Mouse (Mus musculus) large intestine, adult 2 months (tissue): ENCODE results near the gene Slc7a4. TPM values are rescaled to one million over a fixed set of nuclear protein-coding genes. Genes with fewer than 3 reads are reported as not detected.
"Not testable (repeated sequence)": the region's sequence is repeated elsewhere in the genome, so short reads cannot be mapped to it uniquely, and the experiment has no call there.

Source experiments
- DNase-seq: peaks from one replicate; pipeline ENCODE4 v3.0.0-alpha.2; 2012; ENCODE audit warnings: low read depth, low spot score
- WGBS: fragments of 180-500 bp; shearing (Covaris S2); methylation state at CpG from one replicate; pipeline ENCODE4 v1.1.7; 2018; 5-methylcytosine and 5-hydroxymethylcytosine counted together
- polyA plus RNA-seq: library from polyadenylated mRNA; depleted of rRNA; stranded (reverse); fragments of >200 nt; gene quantifications from 2 replicates; pipeline ENCODE4 v1.2.3, GENCODE M21; 2012

The Slc7a4 gene
- polyA plus RNA-seq, 1 experiment = 21.3 TPM

DNA sequence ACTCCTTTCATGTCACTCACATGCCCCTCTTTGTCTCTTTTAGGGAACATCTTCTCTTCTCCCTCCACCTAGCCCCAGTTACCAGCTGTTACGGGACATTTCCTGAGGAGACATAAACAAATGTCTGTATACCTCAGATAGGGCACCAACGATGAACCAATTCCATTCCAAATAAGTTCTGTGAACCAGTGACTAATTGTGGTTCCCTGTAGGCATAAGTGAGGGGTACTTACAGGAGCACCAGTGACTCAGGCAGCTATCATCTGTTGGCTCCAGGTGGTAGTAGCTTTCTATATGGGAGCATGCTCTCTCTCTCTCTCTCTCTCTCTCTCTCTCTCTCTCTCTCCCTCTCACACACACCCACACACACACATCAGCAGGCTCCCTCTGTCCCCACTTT, 18.8 kb downstream of the Slc7a4 start:
- no peak for DNase-seq

GRCm38 (mm10) chr16:17563580-17563979, 19.4 kb downstream of the Slc7a4 start:
- no peak for DNase-seq
- WGBS = 31% methylated on average over 1 of the region's 1 CpGs

More for the DNA sequence above, 18.8 kb downstream of the Slc7a4 start:
- WGBS = 69% methylated on average over 2 of the region's 2 CpGs

DNA sequence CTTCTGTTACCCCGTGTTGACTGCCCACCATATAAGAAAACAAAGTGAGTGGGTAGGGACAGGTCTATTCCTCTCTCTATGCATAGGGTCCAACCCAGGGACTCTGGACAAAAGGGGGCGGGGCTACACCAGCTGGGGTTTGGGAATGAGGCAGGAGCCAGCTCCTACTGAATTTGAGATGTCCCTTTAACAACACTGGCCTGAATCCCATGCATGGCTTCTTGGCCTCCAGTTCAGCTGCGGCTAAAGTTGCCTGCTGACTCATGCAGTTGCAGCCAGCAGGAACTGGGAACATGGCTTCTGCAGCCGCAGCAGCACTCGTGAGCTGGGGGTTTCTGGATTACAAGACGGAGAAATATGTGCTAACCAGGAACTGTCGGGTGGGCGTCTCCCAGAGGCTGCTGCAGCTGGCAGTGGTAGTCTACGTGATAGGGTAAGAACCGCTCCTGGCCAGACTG, 21.2 kb downstream of the Slc7a4 start, which contains the start of gene P2rx6:
P2rx6 (plus strand) TSS at position 135 of the 458 bp plus-strand sequence.
- WGBS = 8% methylated on average over 10 of the region's 10 CpGs

DNA sequence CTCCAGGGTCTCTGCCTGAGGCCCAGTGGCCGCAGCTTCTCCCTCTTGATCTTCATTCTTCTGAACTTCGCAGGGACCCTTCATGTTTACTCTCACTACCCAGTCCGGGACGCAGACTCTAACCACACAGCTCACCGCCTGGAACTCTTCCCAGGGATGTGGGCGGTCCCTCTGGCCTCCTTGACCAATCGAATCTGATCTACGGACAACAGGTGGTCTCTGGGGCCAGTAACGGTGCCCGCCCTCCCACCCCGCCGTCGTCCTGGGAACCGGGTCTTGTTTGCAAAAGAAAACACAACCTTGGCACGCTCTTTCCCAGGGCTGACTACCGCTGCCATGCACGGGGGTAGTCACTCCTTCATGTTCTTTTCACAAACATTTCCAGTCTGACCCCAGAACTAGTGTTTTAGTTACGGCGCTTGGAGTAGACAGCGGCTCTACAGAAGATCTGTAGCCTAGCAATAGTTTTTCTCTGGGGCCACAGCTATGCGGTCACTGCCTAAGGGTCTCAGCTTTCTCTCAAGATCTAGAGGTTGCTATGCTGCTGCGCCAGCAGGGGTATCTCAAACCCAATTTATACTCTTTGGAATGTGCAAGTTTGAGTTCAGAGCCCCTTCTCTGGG, 21.8 kb downstream of the Slc7a4 start, which contains the start of gene Lrrc74b:
Lrrc74b (minus strand) TSS at position 120 of the 623 bp plus-strand sequence.
- WGBS = 4% methylated on average over 22 of the region's 22 CpGs
- DNase-seq = no peak

More for the DNA sequence above, 21.2 kb downstream of the Slc7a4 start, which contains the start of gene P2rx6:
- DNase-seq = no peak

DNA sequence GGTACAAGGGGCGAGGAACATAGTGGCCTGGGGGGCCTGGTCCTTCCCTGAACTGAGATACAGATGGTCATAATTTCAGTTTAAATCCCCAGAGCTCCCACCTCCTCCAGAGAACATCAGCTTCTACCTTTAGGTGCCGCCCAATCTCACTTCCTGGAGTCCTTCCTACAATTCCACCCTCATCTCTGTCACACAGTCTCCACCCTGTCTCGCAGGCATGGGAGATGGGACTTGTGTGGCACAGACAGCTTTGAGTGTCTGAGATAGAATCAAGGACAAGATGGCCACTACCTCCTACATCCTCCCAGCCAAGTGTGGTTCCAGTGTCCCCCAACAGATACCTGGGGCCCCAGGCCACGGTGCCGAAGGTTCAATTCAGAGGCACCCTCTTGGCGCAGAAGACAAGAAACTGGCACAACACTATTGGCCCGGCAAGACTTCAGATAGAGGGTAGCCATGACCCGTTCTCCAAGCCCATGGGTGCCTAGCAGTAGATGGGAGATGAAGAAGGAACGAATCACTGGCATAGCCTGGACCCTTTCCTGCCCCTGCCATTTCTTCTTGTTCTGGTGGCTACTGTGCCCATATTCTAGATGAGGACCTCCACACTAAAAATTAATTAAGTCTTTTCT, 23.5 kb downstream of the Slc7a4 start:
- DNase-seq = no peak
- WGBS = 81% methylated on average over 9 of the region's 9 CpGs

GRCm38 (mm10) chr16:17558811-17559210, 24.2 kb downstream of the Slc7a4 start:
- 12% methylated on average over 5 of the region's 5 CpGs for WGBS
- no peak for DNase-seq

DNA sequence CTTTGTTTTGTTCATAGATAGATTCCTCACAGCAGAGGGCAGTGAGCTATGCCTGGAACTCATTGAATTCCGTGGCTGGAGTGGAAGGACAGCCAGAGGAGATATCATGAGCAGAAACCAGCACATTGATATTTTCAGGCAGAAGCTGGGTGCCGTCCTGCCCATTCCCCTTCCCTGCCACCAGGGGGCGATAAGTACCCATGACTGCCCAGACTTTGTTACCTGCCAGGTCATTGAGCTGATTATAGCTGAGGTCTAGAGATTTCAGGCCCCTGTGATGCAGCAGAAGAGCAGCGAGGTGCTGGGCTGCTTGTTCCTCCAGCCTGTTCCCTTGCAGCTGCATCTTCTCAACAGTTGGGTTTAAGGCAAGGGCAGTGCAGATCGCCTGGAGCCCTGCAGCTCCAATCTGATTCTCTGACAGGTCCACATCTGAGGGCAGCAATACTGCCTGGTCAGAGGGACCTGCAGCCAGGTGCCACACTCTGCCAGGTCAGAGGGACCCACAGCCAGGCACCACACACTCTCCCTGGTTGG, 25.0 kb downstream of the Slc7a4 start:
- DNase-seq = peak; percentile 55
- WGBS = 7% methylated on average over 5 of the region's 5 CpGs

GRCm38 (mm10) chr16:17556907-17557306, 26.1 kb downstream of the Slc7a4 start:
- WGBS = 49% methylated on average over 4 of the region's 4 CpGs

GRCm38 (mm10) chr16:17556180-17556579, 26.8 kb downstream of the Slc7a4 start:
- no peak for DNase-seq
- 82% methylated on average over 4 of the region's 4 CpGs for WGBS

More at GRCm38 (mm10) chr16:17556907-17557306, 26.1 kb downstream of the Slc7a4 start:
- DNase-seq = no peak

GRCm38 (mm10) chr16:17554702-17555101, 28.3 kb downstream of the Slc7a4 start:
- WGBS = 52% methylated on average over 4 of the region's 4 CpGs
- not testable (repeated sequence) for DNase-seq

- peak; percentile 61 for DNase-seq
- WGBS = 12% methylated on average over 18 of the region's 18 CpGs
Observed at GRCm38 (mm10) chr16:17553910-17554685, 28.9 kb downstream of the Slc7a4 start.

- WGBS = 80% methylated on average over 7 of the region's 7 CpGs
- no peak for DNase-seq
Observed at GRCm38 (mm10) chr16:17552837-17553236, 30.2 kb downstream of the Slc7a4 start.

DNA sequence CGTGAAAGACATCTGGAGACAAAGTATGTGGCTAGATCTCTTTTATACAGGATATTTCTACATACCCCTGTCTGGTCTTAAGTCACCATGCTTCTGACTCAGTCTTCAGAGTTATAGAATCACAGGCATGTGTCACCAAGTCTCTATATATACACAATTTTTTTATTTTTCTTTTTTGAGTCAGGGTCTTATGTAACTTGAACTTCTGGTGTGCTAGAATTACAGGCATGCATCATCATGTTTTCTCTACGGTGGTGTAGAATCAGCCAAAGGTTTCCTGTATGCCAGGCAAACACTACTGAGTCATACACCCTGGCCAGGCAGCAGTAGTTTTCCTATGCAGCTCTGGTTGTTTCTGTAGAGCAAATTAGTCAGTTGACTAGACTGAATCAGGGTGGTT, 40.4 kb downstream of the Slc7a4 start:
- 55% methylated on average over 2 of the region's 2 CpGs for WGBS
- no peak for DNase-seq

DNA sequence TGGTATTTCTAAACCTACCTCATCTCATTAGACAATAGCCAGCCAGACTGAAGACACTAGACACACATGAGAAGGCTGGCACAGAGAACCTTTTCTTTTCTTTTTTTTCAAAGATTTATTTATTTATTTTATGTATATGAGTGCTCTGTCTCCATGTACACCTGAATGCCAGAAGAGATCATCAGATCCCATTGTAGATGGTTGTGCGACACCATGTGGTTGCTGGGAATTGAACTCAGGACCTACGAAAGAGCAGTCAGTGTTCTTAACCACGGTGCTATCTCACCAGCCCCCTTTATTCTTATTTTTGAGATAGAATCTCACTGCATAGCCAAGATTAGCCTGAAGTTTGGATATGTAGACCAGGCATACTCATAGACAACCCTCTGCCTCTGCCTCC, 46.4 kb downstream of the Slc7a4 start:
- WGBS = 88% methylated on average over 3 of the region's 3 CpGs
- no peak for DNase-seq

GRCm38 (mm10) chr16:17532676-17533329, 50.2 kb downstream of the Slc7a4 start:
- DNase-seq = no peak
- 45% methylated on average over 14 of the region's 14 CpGs for WGBS

DNA sequence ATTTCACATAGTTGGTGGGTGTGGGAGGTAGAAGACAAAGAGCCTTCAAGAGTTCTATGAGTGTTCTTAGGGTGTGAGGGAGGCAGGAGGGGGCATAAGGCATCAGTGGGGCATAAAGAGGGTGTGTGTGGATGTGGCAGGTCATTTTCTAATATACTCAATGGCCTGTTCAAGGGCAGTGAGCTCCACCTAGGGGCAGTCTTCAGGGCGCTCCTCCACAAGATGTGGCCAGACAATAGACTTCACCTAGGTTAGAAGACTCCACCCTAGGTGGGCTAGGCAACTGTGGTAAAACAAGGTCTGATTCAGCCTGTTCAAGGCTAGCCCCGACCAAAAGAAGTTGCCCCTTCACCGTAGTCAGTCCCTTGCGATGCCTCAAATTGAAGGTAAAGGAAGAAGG, 50.7 kb downstream of the Slc7a4 start:
- DNase-seq = no peak
- WGBS = 56% methylated on average over 4 of the region's 4 CpGs

GRCm38 (mm10) chr16:17530640-17531288, 52.2 kb downstream of the Slc7a4 start, which contains the start of gene Thap7:
Thap7 (minus strand) TSS chr16:17531136.
- DNase-seq = peak; percentile 88
- WGBS = under 1% methylated on average over 67 of the region's 67 CpGs

DNA sequence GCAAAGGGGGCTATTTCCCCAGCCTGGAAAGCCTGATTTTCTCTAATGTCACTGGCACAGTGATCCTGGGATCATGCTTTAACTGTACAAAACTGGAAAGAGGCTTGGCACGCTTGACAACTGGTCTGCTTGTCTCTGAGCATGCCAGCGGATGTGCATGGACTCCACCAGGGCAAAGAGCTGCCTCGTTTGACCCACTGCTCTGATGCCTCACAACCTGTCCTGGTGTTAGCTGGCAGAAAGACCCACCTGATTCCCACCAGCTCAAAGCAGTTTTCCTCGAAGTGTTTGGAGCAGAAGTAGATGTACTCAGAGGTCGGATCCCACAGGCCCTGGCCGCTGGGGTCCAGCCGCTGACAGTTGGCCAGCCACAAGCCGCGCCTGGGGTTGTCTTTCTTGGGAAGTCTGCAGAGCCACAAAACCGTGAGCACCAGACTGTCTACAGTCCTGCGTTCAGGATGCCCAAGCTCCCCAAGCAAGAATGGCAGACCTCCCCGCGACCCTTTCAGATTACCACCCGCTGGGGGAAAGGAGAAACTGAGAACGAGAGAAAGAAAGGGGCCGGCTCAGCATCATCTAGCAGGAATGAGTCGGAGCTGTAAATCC, 52.9 kb downstream of the Slc7a4 start:
- 6% methylated on average over 17 of the region's 17 CpGs for WGBS
- no peak for DNase-seq

- 95% methylated on average over 13 of the region's 13 CpGs for WGBS
- no peak for DNase-seq
Observed at GRCm38 (mm10) chr16:17528276-17528675, 54.7 kb downstream of the Slc7a4 start.
